Mouse (Mus musculus) heart, postnatal 10 days (tissue): ENCODE measurements around the gene Rer1. TPM values are rescaled to one million over a fixed set of nuclear protein-coding genes. Genes with fewer than 3 reads are reported as not detected.
A peak's percentile ranks its signal among the peaks of the same experiment; 100 is the strongest.
"Not testable (repeated sequence)": the region's sequence is repeated elsewhere in the genome, so short reads cannot be mapped to it uniquely, and the experiment has no call there.

Experiments used
- DNase-seq, 2 experiments: peaks; one replicate each; pipeline ENCODE4 v3.0.0; 2021
- intact Hi-C: fragments of 180-260 bp; cut with DNase I; formaldehyde crosslinking; loops from one replicate; pipeline ENCODE4 v1.15.1; 2025
- total RNA-seq, 2 experiments: library from RNA; stranded (reverse); gene quantifications; 2 replicates each; pipeline ENCODE4 v1.2.3; 2021

Gene Rer1
- total RNA-seq, 2 experiments from 2014 or later = 71.8 to 77.3 TPM

DNA sequence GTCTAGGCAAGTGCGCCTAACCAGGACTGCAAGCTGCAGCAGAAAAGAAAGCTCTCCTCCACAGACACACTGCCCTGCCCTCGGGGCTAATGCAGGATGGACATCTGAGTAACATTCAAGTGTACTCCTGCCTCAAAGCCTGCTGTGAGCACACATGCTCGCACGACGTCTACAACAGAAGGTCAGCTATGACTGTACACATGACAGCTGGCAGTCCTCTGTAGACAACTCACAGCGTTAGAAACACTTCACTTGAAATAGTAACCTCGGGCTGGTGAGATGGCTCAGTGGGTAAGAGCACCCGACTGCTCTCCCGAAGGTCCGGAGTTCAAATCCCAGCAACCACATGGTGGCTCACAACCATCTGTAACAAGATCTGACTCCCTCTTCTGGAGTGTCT is 7.4 kb downstream of the Rer1 start:
- intact Hi-C loops, DNase-seq: not testable (repeated sequence)

DNA sequence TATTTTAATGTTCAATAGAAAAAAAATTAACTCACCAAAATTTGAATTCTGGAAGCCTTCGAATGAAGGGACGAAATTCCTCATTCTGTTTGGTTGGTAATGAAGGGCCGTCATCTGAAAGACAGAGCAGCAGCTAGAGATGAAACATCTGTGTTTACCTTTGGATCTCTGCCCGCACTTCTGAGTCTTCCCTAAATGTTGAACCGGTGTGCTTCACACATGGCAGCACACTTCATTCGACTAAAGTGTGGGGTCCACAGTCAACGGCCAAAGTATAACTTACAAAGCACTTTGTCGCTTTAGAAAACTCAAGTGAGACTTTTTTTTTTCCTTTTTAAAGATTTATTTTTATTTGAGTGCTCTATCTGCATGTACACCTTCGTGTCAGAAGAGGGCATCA is 9.5 kb downstream of the Rer1 start:
- intact Hi-C loops = no loop called here
- DNase-seq = no peak

DNA sequence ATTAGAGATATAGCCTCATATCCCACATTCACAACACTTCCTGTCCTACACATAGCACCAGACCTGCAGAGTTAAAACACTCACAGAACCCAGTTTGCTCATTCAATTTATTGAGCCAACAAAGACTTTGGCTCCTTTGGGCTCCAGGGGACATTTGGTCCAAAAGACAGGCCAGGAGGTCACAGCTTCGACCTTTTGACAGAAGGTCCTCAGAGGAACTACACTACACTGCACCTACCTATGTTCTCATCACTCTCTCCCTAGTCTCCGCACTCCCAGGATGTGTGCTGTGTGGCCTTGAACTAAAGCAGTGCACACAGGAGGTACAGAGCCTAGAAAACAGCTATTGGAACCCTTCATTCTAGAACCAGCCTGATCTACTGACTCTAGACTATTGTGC is 10.4 kb downstream of the Rer1 start:
- intact Hi-C loops = no loop called here
- no peak for DNase-seq

DNA sequence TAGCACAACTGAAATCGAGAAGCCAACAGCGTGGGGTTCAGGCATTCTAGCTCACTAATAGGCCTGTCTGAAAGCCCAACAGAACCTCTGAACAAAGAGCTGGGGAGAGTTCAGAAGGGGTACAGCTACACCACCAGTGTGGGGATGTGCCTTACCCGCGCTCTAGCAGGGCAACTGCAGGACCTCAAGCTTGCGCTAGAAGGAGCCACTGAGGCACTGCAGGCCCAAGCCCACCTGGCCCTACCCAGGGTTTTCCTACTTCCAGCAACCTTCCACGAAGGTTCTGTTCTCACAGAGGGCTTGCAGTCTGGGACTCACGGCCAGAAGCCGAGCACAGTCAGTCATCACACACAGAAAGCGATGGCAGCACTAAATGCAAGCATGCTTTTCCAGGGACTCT is 11.0 kb downstream of the Rer1 start:
- DNase-seq = no peak

DNA sequence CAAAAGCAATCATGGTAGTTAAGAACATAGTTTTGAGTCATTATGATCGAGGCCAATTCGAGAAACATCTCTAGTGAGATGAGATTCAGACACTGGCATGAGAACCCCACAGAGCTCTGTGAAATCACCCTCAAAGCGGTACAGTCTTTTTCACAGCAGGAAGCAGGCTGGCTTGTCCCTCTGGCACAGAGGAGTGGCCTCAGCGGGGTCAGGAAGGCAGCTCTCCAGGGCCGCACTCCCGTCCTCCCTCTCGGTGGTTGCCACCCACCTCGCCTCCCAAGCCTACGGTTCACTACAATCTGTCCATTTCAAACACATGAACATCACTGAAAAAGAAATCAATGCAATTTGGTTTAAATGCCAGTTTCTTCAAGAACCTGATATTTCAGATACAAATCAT is 11.8 kb downstream of the Rer1 start:
- intact Hi-C loops = no loop called here
- no peak for DNase-seq

More for the DNA sequence above, 11.0 kb downstream of the Rer1 start:
- intact Hi-C loops = no loop called here

DNA sequence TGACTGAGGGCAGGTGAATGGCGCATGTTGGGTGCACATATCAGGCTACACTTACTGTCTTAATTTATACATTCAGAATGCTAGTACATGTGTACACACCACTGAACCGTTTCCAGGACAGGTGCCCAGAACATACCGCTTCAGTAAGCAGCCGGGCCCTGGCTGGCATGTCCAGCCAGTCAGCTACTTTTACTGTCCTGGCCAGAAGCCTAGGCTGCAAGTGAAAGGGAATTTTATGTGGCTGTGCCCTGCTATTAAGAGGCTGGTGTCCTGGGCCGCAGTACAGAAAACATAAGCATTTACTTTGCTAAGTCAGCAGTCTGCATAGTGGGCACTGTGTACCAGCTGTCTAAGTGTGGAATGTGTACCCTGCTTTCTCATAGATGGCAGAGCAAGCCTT is 15.3 kb downstream of the Rer1 start:
- DNase-seq = peak; percentile 28 to 48
- intact Hi-C loops = no loop called here

DNA sequence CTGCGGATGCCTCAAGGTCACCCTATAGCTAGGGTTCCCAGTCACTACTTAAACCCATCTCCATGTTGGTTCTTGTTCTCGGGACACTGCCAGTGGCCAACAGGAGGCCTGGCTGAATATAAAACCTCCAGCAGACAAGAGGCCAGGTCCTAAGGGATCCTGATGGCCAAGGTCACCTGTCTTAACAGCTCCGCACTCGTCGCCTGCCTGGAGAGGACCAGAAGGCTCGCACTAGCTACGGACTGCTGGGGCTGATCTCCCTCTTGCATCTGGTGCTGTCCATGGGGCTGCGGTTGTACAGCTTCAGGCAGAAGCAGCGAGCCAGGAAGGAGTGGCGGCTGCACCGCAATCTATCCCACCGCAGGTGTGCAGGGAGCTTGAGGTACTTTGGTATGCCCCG is 16.0 kb downstream of the Rer1 start:
- intact Hi-C loops = no loop called here
- DNase-seq = no peak

DNA sequence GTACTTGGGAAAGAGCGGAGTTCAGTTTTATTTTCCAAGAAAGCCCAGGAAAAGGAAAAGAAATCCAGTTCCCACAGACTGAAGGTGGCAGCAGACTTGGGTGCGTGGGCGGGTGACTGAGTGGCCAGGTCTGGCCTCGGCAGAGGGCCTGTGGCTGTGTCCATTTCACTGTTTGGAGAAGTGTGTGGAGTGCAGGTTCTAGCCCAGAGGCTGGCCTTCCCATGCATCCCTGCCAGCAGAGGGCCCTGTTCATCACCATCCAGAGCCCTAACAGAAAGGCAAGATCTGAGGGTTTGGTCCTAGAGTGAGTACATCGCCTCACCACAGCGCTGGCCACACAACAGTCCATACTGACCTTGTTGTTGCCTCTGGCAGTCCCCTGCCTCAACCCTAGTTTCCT is 17.0 kb downstream of the Rer1 start:
- intact Hi-C loops = loop anchor here (5.0 kb wide), 1 partner anchor 102 kb away; no protein-coding TSS in a partner anchor
- peak in 1 of 2 experiments; percentile 30 for DNase-seq

DNA sequence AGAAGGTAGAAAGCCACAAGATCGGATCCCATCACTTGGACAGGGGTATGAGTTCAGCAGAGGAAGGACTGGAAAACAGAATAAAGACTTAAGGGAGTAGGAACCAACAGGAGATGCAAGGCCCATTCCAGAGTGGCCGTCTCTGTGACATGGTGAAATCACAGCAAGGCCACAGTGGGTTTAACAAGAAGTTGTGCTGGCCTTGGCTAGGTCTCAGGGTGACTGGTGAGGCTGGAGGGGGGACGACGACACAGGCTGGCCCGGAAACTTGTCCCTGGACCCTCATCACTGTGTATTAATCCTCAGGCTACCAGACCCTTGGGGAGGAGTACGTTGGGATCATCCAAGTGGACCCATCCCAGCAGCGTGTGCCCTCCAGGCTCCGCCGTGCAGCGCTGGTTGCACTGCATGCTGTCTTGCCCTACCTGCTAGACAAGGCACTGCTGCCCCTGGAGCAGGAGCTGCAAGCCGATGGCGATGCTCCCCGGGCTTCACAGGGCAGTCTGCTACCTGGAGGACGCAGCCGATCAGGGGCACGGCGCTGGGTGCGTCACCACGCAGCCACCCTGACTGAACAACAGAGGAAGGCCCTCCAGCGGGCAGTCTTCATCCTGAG is 17.7 kb downstream of the Rer1 start:
- no peak for DNase-seq
- intact Hi-C loops = loop anchor here (5.0 kb wide), 1 partner anchor 101 kb away; no protein-coding TSS in a partner anchor

DNA sequence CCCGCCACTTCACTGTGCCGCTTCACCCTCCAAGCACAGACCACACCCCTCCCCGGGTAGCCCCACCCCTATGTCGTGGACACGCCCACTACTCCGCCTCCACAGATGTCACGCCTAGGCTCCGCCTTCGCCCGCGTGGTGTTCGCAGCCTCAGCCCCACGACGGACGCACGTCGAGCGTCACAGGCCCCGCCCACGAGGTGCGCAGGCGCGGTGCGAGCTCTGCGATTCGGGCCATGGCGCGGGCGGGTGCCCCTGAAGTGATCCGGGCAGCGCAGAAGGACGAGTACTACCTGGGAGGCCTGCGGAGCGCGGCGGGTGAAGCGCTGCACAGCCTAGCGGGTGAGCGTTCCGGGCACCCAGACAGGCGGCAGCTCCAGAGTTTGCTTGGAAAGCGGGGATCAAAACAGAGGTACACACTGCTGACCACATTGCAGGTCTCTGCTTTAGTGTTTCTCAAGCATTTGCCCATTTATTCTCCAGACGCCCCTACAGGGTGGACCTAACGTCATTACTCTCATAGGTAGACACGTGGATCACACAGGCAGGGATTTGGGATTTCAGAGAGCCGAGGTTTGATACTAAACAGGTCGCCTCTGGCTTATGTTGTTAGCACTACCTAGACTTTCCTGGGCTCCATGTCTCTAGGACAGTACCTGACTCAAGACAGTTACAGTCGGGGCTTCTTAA is 19.2 kb downstream of the Rer1 start, which contains the start of gene Pex10:
Gene Pex10, plus strand, starts transcription at position 183 of the 689 bp plus-strand sequence.
- DNase-seq = peak; percentile 97 to 98
- intact Hi-C loops = loop anchor here (1.0 to 5.0 kb wide), 3 partner anchors 86 to 189 kb away; no protein-coding TSS in a partner anchor

DNA sequence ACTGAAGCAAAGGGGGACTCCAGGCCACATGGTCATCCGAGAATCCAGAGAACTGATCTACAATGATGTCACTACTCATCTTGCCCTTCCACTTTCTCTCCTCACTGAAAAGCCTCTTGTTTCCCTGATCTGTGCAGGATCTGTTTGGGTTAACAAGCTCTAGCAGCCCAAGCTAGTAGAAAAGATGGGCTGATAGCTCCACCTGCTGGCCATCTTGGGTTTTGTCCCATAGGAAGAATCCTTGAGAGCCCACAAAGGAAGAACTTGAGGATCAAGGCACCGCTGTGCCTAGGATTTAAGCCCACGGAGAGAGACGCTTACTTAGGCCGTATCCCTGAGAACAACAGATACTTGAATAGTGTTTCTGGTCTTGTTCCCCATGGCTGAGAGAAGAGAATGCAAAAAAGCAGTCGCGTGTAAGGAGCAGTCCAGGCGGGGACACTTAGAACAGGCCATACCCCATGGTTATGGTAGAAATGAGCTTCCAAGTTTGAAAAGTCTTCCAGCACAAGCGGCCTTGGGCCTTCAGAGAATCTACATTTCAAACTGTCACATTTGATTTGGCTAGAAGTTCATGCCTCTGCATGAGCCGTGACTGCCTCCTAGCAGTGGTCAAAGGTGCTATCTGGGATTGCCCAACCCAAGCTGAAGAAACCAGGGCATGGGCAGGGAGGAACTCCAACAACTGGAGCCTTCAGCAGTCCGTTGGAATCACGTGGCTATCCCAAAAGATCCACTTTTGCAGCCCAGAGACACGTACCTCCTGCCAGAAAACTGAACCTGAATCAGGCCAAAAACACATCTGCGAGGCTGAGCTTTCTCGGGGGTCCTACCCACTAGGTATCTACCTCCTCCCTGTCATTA is 20.0 kb downstream of the Rer1 start:
- peak; percentile 92 to 93 for DNase-seq
- intact Hi-C loops = loop anchor here (1.0 to 5.0 kb wide), 3 partner anchors 85 to 188 kb away; no protein-coding TSS in a partner anchor

DNA sequence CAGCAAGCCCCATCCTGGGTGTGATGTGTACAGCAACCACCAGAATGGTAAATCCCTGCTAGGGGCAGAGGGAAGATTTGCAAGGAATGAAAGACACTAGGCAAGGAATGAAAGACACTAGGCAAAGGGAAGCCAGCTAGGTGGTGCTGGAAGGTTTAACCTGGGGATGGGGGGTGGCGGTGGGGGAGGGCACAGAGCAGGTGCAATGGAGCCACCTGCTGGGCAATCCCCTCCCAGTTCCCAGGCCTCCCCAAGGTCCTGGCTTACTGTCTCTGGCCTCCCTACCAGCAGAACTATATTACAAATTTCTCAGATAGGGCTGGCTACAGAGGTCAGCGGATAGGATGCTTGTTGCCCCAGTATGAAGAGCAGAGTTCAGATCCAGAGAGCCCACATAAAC is 21.7 kb downstream of the Rer1 start:
- intact Hi-C loops = loop anchor here (1.0 kb wide), 1 partner anchor 120 kb away; no protein-coding TSS in a partner anchor

DNA sequence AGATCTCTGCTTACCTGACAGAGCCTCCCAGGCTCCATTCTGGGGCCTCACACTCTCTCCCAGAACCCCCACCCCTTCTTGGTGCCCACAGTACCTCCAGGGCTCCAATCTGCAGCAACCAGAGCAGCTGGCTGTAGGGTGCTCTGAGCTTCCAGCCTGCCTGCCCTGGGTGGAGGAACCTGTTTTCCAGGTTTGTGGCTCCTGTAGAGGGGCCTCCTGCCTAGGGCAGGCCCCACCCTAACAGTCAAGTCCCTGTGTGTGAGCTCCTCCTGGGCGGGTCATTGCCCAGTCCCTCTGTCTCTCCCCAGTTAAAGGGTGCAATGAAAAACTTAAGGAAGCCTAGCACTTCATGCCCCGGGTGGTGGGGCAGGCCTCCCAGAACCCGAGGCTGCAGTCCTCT is 22.3 kb downstream of the Rer1 start:
- intact Hi-C loops = loop anchor here (1.0 kb wide), 1 partner anchor 120 kb away; no protein-coding TSS in a partner anchor
- no peak for DNase-seq

More for the DNA sequence above, 21.7 kb downstream of the Rer1 start:
- no peak for DNase-seq

DNA sequence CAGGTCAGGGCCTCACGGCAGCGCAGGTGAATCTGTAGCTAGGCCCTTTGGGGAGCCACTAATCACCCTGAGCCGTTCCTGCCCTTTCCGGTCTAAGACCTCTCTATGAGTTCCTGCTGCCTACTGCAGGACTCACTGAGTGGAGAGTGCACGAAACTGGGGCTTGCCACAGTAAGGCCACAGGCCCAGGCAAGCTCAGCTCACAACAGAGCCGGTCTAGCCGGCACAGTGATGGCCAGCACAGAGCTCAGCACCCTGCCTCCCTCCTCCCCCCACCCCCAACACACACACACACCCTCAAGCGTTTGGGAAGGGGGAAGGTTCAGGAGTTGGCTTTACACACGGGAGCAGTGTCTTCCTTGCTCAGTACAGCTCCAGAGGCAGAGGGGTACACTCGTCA is 27.9 kb downstream of the Rer1 start:
- DNase-seq = no peak
- intact Hi-C loops = no loop called here

DNA sequence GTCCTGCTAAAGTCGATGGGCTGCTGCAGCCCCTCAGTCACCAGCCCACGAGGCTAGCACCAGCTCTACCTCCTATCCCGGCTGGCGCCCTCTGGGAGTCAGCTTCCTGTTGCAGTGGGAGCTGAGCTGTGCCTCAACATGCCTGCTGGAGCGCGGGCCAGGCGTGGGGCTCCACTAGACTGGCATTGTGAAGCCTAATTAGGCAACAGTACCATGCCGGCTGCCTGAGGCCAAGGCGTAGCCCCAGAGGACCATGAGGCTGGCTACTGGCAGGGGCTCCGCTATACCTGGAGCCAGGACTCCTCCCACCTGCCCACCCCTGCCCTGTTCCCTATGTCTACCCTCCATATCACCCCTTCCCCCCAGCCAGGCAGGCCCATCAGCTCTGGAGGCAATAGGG is 29.5 kb downstream of the Rer1 start, which contains the start of gene Plch2:
Gene Plch2, minus strand, starts transcription at position 61 of the 400 bp plus-strand sequence.
- intact Hi-C loops = no loop called here
- no peak for DNase-seq

DNA sequence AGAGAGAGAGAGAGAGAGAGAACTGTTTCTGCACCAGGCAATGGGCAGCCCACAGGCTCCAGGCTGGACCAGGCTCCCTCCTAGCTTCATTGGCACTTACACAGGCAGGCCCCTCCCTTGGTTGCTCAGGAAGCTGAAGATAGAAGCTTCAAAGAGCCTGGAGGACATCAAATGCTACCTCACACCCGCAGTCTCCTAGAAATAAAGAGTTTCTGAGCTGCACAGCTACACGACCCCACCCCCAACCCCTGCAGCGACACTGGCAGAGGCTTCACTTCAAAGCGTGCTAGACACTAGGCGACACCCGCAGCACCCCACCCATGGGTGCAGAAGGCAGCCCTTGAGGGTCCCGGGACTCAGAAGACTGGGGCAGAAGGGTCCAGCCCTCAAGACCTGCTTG is 36.1 kb downstream of the Rer1 start:
- intact Hi-C loops = no loop called here
- no peak for DNase-seq

DNA sequence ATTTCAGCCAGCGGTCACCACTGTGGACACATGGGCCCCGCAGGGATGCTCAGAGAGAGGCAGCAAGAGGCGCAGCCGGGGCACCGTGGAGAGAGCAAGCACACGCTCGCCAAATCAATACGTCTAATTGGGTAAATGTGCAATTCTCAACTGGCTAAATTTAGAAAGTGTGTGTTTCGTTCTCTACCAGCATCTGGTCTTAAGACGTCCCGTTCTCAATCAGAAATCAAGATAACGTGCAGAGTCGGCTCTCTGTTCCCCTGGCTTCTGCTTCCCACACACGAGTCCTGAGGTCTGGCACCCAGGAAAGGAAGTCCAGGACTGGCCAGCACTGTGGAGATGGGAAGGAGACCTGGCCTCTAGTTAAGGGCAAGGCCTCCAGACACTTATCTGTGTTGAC is 39.5 kb downstream of the Rer1 start:
- intact Hi-C loops = no loop called here
- DNase-seq = no peak

DNA sequence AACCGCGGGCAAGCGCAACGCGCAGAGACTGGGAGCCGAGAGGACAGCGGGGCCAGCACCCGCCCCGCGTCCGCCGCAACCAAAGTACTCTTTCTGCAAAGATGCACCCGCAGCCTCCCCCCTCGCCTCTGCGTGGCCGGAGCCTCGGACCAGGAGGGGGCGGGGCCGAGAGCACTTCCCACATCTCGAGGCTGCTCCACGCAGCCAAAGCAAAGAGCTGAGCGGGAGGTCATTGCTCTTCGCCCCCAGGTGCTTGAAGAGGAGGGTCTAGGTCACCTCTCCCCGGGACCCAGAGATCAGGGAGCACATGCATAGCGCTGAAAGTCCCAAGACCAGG is 42.9 kb downstream of the Rer1 start:
- intact Hi-C loops = no loop called here
- no peak for DNase-seq

DNA sequence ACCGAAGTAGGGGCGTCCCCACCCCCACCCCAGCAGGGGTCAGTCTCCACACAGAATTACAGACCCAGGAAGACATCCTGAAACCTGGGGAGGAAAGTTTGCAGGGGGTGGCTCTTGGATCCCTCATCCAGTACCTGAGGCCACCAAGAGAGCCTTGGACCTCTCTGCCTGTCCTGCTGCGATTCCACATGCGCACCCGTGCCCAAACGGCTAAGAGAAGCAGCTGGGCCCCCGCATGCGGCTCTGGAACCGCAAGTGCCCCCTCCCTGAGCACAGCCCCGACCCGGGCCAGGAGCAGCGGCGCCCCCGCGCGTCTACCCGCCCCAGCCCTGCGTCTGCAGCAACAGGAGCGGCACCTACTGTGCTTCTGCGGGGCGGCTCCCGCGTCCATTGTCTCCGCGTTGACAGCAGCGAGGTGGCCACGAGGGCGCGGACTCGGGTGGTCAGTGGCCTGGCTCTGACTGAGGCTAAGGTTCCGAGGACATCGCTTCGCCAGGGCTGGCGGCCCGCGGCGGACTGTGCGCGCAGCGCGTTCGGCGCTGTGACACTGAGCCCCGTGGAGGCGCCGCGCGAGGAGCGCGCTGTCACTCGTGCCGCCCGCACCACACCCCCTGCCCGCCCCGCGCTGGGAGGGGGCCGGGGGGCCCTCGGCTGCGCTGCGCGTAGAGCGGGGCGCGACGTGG is 43.4 kb downstream of the Rer1 start:
- DNase-seq = no peak
- intact Hi-C loops = no loop called here

DNA sequence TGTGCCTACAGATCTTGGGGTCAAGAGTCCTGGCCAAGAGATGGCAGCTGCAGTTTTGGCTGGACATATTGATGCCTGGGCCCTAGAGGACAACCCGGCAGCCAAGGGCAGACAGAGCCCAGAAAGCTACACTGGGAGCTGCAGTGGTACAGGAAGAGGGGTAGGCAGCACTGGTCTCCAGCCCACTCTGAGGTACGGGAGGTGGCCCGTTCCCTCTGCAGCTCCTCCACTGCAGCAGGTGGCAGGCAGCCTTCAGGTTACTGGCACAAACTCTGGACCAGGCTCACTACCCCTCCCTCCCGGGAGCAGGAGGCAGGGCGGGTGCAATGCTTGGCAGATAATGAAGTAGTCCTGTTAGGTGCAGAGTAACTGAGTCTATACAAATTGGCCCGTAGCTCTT is 45.5 kb downstream of the Rer1 start:
- no peak for DNase-seq
- intact Hi-C loops = no loop called here

DNA sequence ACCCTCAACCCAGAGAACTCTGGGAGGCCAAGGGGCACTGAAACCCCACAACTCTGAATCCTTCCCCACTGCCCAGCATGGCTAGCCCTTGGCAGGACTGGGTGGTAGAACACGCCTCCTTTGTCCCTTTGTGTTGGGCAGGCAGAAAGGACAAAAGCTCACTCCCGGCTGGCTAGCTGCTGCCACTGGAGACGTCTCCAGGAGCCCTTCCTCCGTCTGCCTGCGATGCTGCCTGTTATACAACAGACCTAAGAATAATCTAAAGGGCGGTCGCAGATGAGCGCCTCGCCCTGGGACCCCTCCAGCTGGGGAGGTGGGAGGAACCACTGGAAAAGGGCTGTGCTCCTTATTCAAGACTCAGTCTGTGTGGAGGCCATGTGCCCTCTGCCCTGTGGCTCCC is 46.0 kb downstream of the Rer1 start:
- no peak for DNase-seq
- intact Hi-C loops = no loop called here
